In genomic region chr19:24284187-24284586, GRCm38 (mm10) we compare ENCODE assay signal across 10 mouse cellular contexts. TPM values are rescaled to one million over a fixed set of nuclear protein-coding genes. Genes with fewer than 3 reads are reported as not detected.
DNase-seq lines count a peak whose midpoint lies in the region; ATAC-seq and TF ChIP-seq lines count a peak whose summit lies in the region.
"Had no signal": no experiment of that assay in that cellular context is flagged by ENCODE, and none has a peak within 500 bp of the region (broad histone marks: within the 10 kb centered on the region; RNA-seq: fewer than 3 reads in every experiment).

No protein-coding gene starts in this region.

- H3K4me1 ChIP-seq in thymus, adult 2 months (replicated peaks; ENCODE audit: control insufficient read depth, insufficient read depth, low read length), result no peaks in the 10 kb centered on the region

- ATAC-seq in activated CD4-positive, CD25-positive, alpha-beta regulatory T cell, adult 4 months, result no peak

- TF ChIP-seq POLR2A in thymus, adult 2 months (IDR thresholded peaks at IDR 0.05; ENCODE audit: control insufficient read depth, extremely low read depth, insufficient read depth, low read length, poor library complexity), result no peak

- no peak overlapping the region for H3K4me3 ChIP-seq in gastrocnemius, adult 2 months
- no peak overlapping the region for H3K4me3 ChIP-seq in thymus, adult 2 months (ENCODE audit: control insufficient read depth, insufficient read depth, low read length)
- H3K4me3 ChIP-seq: embryonic facial prominence, embryonic 13.5 days; liver, embryonic 15.5 days had no signal

- no peaks in the 10 kb centered on the region for H3K27me3 ChIP-seq in thymus, adult 2 months (ENCODE audit: control insufficient read depth, insufficient read depth, low read length)
- H3K27me3 ChIP-seq: embryonic facial prominence, embryonic 13.5 days; liver, embryonic 15.5 days had no signal

- WGBS in thymus, adult 2 months, result 70% methylated on average over 4 of the region's 4 CpGs

- H3K36me3 ChIP-seq in thymus, adult 2 months (ENCODE audit: control insufficient read depth, insufficient read depth, low read length), result no peaks in the 10 kb centered on the region
- H3K36me3 ChIP-seq: embryonic facial prominence, embryonic 13.5 days; liver, embryonic 15.5 days had no signal

- peak; percentile 85 for TF ChIP-seq CTCF in gastrocnemius, adult 2 months (IDR thresholded peaks at IDR 0.05)
- TF ChIP-seq CTCF in thymus, adult 2 months (IDR thresholded peaks at IDR 0.05; ENCODE audit: borderline replicate concordance, control insufficient read depth, extremely low read depth, insufficient read depth, low read length, poor library complexity), result no peak

- intact Hi-C loops in gastrocnemius, adult 2 months (cut with DNase I), result no loop called here
- intact Hi-C loops in gastrocnemius, postnatal 14 days (cut with DNase I; ENCODE audit: low total_unique reads), result no loop called here

- no peak overlapping the region for H3K27ac ChIP-seq in gastrocnemius, adult 2 months
- no peak overlapping the region for H3K27ac ChIP-seq in thymus, adult 2 months (ENCODE audit: control insufficient read depth, insufficient read depth, low read length)
- H3K27ac ChIP-seq: embryonic facial prominence, embryonic 13.5 days; liver, embryonic 15.5 days had no signal

- peak; percentile 43 for DNase-seq in gastrocnemius, adult 2 months
- DNase-seq in gastrocnemius, postnatal 14 days, result no peak
- DNase-seq in thymus, adult 2 months, result peak; percentile 56
- no peak for DNase-seq in thymus, adult 18-20 months
- peak; percentile 65 for DNase-seq in c-Kit-negative CD71-positive TER-119-positive erythroid progenitor cells, embryonic 14.5 days (ENCODE audit: low read depth, low spot score)
- peak; percentile 43 to 64 for DNase-seq in kidney, adult 8-10 months
- peak; percentile 62 to 67 for DNase-seq in natural killer cell, adult 2 months (ENCODE audit: low spot score in 2 of 2)

RNA-seq across cellular contexts. Expression of gene Fxn, which starts 3.8 kb away (rescaled TPM):
- total RNA-seq in gastrocnemius, adult 2 months (2021), result 10 to 100 TPM; 19.7 to 19.8 TPM
- 10 to 100 TPM; 19.8 to 20.8 TPM for total RNA-seq in gastrocnemius, postnatal 14 days (2021)
- 22.5 and 24.5 TPM in 2 replicates for polyA plus RNA-seq in thymus, adult 2 months (2012; rRNA removed)
- polyA plus RNA-seq in activated CD4-positive, CD25-positive, alpha-beta regulatory T cell, adult 4 months (2017; shearing (Covaris generic)), result 10 to 100 TPM; 12.0 to 16.3 TPM

RNA-seq across cellular contexts. Expression of gene Tjp2, which starts 59.4 kb away (rescaled TPM):
- 1 to 10 TPM; 3.5 to 4.9 TPM for total RNA-seq in gastrocnemius, adult 2 months (2021)
- 1 to 10 TPM; 7.0 to 8.8 TPM for total RNA-seq in gastrocnemius, postnatal 14 days (2021)
- polyA plus RNA-seq in thymus, adult 2 months (2012; rRNA removed), result 4.5 and 5.5 TPM in 2 replicates
- polyA plus RNA-seq in activated CD4-positive, CD25-positive, alpha-beta regulatory T cell, adult 4 months (2017; shearing (Covaris generic)), result 1 to 10 TPM; 4.5 to 6.0 TPM

Comparison
In these comparisons a context has a peak if more than half of its experiments do, and no peak if none do; other contexts are left out.
1. DNase-seq: peak in gastrocnemius, adult 2 months (single experiment), thymus, adult 2 months (single experiment), c-Kit-negative CD71-positive TER-119-positive erythroid progenitor cells, embryonic 14.5 days (single experiment), kidney, adult 8-10 months (2 of 2) and natural killer cell, adult 2 months (2 of 2); none in gastrocnemius, postnatal 14 days (single experiment) and thymus, adult 18-20 months (0 of 2).